Mouse (Mus musculus) right cerebral cortex, postnatal 14 days (tissue): ENCODE results near the gene Sfrp4.

Experiments used
- DNase-seq: peaks from one replicate; pipeline ENCODE4 v3.0.0; 2022

The Sfrp4 gene

GRCm38 (mm10) chr13:19636131-19636530 lies 13.2 kb downstream of the Sfrp4 start:
- no peak for DNase-seq

GRCm38 (mm10) chr13:19640203-19640851 lies 17.4 kb downstream of the Sfrp4 start:
- no peak for DNase-seq

- DNase-seq: no peak
These were observed 20.6 kb downstream of the Sfrp4 start for GRCm38 (mm10) chr13:19643519-19643918.

DNA sequence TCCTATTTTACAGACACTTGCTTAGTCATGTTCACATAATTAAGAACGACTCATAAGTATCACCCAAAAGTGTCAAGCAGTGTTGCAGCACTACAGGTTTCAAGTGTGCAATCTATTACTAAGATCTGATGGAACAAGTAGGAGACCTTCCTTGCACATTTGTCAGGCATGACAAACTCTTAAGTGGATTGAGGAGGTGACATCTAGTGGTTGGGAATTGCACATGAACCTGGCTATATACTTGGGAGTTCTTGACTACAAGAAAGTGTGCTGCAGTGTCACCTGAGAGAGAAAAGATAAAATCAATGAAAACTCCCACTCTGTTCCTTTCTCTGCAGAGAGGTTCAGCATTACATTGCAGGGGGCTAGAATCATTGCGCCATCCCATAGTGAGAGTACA lies 21.3 kb downstream of the Sfrp4 start:
- no peak for DNase-seq

DNA sequence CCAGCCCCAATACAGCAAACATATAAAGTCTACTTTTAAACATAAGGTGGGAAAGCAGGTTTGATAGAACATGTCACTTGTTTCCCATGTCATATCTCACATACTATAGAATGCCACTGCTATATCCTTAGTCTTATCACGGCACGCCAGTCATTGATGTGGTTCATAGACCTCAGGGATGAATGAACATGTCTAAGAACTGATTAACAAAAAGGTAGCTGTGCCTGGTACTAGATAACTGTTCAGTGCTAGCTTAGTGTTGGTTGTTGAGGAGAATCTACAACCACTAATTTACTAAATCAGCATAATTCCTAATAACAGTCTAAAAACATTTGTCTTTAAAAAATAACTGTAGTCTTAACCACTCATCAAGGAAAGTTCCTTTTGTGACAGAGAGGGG lies 26.9 kb downstream of the Sfrp4 start:
- DNase-seq: no peak

GRCm38 (mm10) chr13:19652405-19652804 lies 29.5 kb downstream of the Sfrp4 start:
- DNase-seq: no peak

- no peak for DNase-seq
These were observed 45.6 kb downstream of the Sfrp4 start for GRCm38 (mm10) chr13:19668355-19669140.

DNA sequence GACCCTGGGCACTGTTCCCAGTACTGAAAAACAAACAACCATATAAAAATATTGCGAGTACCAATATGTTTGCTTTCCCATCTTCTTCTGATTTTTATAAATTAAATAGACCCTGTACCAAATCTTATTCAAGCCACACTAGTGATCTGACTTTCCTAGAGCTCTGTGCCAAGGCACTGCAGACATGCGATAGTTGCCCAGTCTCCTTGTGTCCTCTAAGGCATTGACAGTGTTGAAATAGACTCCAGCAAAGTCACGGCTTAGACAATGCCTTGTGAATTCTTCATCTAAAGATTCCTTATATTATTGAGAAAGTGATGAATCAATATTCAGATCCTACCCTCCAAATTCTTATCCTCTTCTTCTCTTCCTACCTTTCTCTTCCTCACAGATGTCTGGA lies 51.1 kb downstream of the Sfrp4 start:
- no peak for DNase-seq

DNA sequence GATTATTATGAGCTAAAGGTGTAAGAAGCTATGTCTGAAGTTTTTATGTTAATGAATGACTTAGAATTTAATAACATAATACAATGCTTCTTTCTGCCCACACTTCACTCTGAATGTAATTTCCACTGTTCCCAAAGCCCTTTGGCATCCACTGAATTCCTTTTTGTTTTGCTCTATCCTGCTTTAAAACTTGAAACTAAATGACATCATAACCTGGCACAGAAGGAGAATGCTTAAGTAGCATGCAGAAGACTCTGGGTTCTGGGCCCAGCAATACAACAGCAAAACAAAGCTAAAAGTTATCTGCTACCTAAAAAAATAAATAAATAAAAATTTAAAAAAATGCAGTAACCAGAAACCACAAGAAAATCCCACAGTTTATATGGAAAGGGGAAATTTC lies 51.7 kb downstream of the Sfrp4 start:
- DNase-seq: no peak
